Mouse (Mus musculus) CD4-positive, CD25-positive, alpha-beta regulatory T cell, adult 2 months (primary cell): ENCODE measurements around the gene Grb2.

Source experiments
- DNase-seq: peaks from one replicate; pipeline ENCODE4 v3.0.0-alpha.2; 2012; ENCODE audit warnings: low read depth, low spot score

Grb2 gene

GRCm38 (mm10) chr11:115689137-115689915 is 19.1 kb downstream of the Grb2 start:
- no peak for DNase-seq

GRCm38 (mm10) chr11:115686369-115686768 is 22.0 kb downstream of the Grb2 start:
- DNase-seq, result no peak

- DNase-seq, result no peak
These were observed 22.4 kb downstream of the Grb2 start for GRCm38 (mm10) chr11:115685954-115686353.

GRCm38 (mm10) chr11:115684877-115685276 is 23.5 kb downstream of the Grb2 start:
- DNase-seq, result no peak

- DNase-seq, result no peak
These were observed 25.1 kb downstream of the Grb2 start for GRCm38 (mm10) chr11:115683326-115683725.

- no peak for DNase-seq
These were observed 26.0 kb downstream of the Grb2 start for GRCm38 (mm10) chr11:115682411-115682810.

- no peak for DNase-seq
These were observed 28.7 kb downstream of the Grb2 start for GRCm38 (mm10) chr11:115679554-115680238.

- DNase-seq, result no peak
These were observed 29.5 kb downstream of the Grb2 start for GRCm38 (mm10) chr11:115678861-115679260.

- no peak for DNase-seq
These were observed 30.9 kb downstream of the Grb2 start for GRCm38 (mm10) chr11:115677511-115677910.

GRCm38 (mm10) chr11:115676738-115677137 is 31.7 kb downstream of the Grb2 start:
- no peak for DNase-seq

- no peak for DNase-seq
These were observed 34.0 kb downstream of the Grb2 start for GRCm38 (mm10) chr11:115674235-115674865.

GRCm38 (mm10) chr11:115673471-115674234 is 34.7 kb downstream of the Grb2 start:
- DNase-seq, result no peak

GRCm38 (mm10) chr11:115672226-115672987 is 36.0 kb downstream of the Grb2 start:
- no peak for DNase-seq

GRCm38 (mm10) chr11:115670451-115671050 is 37.8 kb downstream of the Grb2 start:
- DNase-seq, result no peak

- peak; percentile 30 for DNase-seq
These were observed 44.6 kb downstream of the Grb2 start for GRCm38 (mm10) chr11:115663676-115664335.

- DNase-seq, result peak; percentile 20
These were observed 48.0 kb downstream of the Grb2 start for GRCm38 (mm10) chr11:115660376-115660775.

GRCm38 (mm10) chr11:115658521-115658920 is 49.9 kb downstream of the Grb2 start:
- DNase-seq, result no peak

- no peak for DNase-seq
These were observed 54.3 kb downstream of the Grb2 start for GRCm38 (mm10) chr11:115654128-115654527.

GRCm38 (mm10) chr11:115653194-115653593 is 55.2 kb downstream of the Grb2 start:
- no peak for DNase-seq

GRCm38 (mm10) chr11:115651680-115652079 is 56.7 kb downstream of the Grb2 start:
- DNase-seq, result no peak
